Mouse (Mus musculus): ENCODE data around the gene Spcs2. TPM values are rescaled to one million over a fixed set of nuclear protein-coding genes. Genes with fewer than 3 reads are reported as not detected.
A peak's percentile ranks its signal among the peaks of the same experiment; 100 is the strongest.

Gene Spcs2
- polyA plus RNA-seq, 1 experiment from 2014 or later: 344 TPM

DNA sequence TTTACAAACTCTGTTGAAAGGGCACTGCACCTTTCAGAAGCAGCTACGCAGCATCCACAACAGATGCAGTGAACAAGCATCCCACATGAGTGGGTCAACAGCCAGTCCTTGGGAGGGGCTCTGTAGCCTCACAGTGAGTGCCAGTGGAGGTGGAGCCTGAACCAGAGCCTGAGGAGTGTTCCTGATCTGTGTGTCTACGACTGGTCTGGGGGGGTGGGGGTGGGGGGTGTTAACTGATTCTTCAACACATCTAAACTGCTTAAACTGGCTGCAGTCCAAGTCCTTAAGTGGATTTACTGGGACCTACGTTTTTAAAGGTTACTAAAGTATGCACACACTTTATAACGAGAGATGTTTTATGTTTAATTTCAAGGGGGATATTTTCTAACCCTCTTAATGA lies 26.5 kb downstream of the Spcs2 start:
- Histone ChIP-seq H3K27me3 (ENCODE audit: control insufficient read depth, insufficient read depth, low read length) (no peaks in the 10 kb centered on the region), H3K9ac (ENCODE audit: low read length) (no peak overlapping the region), H3K4me2 (ENCODE audit: low read depth, low read length, severe bottlenecking) (no peak overlapping the region), H3K4me3 (ENCODE audit: low read depth, low read length) (no peak overlapping the region), H3K9me3 (ENCODE audit: control insufficient read depth, low read length) (no peaks in the 10 kb centered on the region), H3K36me3 (ENCODE audit: control insufficient read depth, insufficient read depth, low read length) (peaks cover 6% of the 10 kb centered on the region), H3K27ac (ENCODE audit: low read depth, low read length) (no peak overlapping the region), H3K4me1 (replicated peaks; ENCODE audit: control insufficient read depth, insufficient read depth, low read length) (no peaks in the 10 kb centered on the region)
- ATAC-seq (replicated peaks; ENCODE audit: low FRiP score) (no peak), DNase-seq (ENCODE audit: low spot score) (no peak)
- WGBS: 77% methylated on average over 4 of the region's 4 CpGs

DNA sequence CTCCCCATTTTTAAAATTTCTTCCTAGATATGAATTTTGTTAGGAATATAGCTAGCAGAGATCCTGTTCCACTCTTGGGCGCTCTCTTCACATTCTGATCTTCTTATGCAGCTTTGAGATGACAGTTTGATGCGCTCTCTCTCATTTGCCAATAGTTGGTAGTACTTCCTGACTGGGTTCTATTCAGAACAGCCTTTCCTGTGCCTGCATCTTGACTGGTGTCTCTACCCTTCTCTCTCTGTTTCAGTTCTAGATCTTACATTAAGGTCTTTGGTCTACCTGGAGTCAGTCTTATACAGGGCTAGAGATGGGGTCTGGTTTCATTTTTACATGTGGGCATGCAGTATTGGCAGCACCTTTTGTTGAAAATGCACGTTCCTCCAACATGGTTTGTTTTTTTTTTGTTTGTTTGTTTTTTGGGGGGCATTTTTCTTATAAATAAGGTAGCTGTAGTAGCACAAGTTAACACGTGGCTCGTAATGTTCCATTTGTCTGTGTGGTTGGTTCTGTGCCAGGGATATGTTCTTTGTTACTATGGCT lies 28.9 kb downstream of the Spcs2 start:
- no peaks in the 10 kb centered on the region for H3K9me3 ChIP-seq (ENCODE audit: control insufficient read depth, low read length)
- H3K4me1 ChIP-seq (replicated peaks; ENCODE audit: control insufficient read depth, insufficient read depth, low read length): no peaks in the 10 kb centered on the region
- no peak overlapping the region for H3K4me2 ChIP-seq (ENCODE audit: low read depth, low read length, severe bottlenecking)
- DNase-seq (ENCODE audit: low spot score) (no peak), ATAC-seq (replicated peaks; ENCODE audit: low FRiP score) (no peak)
- H3K4me3 ChIP-seq (ENCODE audit: low read depth, low read length): no peak overlapping the region
- H3K36me3 ChIP-seq (ENCODE audit: control insufficient read depth, insufficient read depth, low read length): peaks cover 6% of the 10 kb centered on the region
- H3K27ac ChIP-seq (ENCODE audit: low read depth, low read length): no peak overlapping the region
- 89% methylated on average over 5 of the region's 5 CpGs for WGBS
- H3K27me3 ChIP-seq (ENCODE audit: control insufficient read depth, insufficient read depth, low read length): no peaks in the 10 kb centered on the region
- H3K9ac ChIP-seq (ENCODE audit: low read length): no peak overlapping the region

DNA sequence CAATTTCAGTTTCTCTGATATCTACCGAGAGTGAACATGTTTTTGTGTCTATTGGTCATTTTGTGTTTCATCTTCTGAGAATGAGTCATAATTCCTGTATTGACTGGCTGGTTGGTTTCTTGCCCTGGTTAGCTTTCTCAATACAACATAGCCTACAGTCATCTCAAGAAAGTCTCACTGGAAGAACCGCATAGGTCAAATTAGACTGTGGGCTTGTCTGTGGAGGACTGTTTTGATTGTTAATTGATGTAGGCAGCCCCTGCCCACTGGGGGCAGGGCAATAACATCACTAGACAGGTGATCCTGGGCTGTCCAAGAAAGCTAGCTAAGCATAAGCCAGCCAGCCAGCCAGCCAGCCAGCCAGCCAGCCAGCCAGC lies 29.4 kb downstream of the Spcs2 start:
- H3K27ac ChIP-seq (ENCODE audit: low read depth, low read length): no peak overlapping the region
- H3K4me2 ChIP-seq (ENCODE audit: low read depth, low read length, severe bottlenecking): no peak overlapping the region
- H3K36me3 ChIP-seq (ENCODE audit: control insufficient read depth, insufficient read depth, low read length): peaks cover 2% of the 10 kb centered on the region
- DNase-seq (ENCODE audit: low spot score): no peak
- H3K4me3 ChIP-seq (ENCODE audit: low read depth, low read length): no peak overlapping the region
- 91% methylated on average over 2 of the region's 2 CpGs for whole genome bisulfite sequencing
- H3K27me3 ChIP-seq (ENCODE audit: control insufficient read depth, insufficient read depth, low read length): no peaks in the 10 kb centered on the region
- H3K9me3 ChIP-seq (ENCODE audit: control insufficient read depth, low read length): no peaks in the 10 kb centered on the region
- ATAC-seq (replicated peaks; ENCODE audit: low FRiP score): no peak
- H3K4me1 ChIP-seq (replicated peaks; ENCODE audit: control insufficient read depth, insufficient read depth, low read length): no peaks in the 10 kb centered on the region
- no peak overlapping the region for H3K9ac ChIP-seq (ENCODE audit: low read length)

DNA sequence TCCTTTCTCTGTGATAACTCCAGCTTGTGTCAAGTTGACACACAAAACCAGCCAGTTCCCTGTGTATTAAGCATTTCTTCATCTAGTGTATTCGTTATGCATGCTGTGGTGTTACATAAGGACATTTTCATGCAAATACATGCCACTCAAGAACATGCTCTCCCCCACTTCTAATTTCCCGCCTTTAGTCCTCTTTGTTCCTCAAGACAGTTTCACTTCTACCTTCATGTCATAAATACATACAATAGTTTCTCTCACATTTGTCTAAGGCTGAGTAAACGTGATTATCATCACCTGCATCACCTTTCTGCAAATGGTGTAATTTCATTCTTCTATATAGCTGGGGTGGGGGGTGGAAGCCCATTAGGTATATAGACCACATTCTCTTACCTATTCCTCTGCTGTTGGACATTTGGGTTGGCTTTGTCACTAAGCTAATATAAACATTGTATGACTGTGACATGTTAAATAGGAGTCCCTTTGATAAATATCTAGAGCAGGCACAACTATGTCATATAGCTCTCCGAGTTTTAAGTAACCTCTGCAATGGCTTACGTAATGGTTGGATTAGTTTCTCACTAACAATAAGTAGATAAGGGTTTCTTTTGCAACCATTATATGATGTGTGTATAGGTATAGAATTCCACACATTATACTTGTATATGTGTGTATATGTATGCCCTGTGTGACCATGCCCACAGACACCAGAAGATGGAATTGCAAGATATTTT lies 30.0 kb downstream of the Spcs2 start:
- Histone ChIP-seq H3K9ac (ENCODE audit: low read length) (no peak overlapping the region), H3K9me3 (ENCODE audit: control insufficient read depth, low read length) (no peaks in the 10 kb centered on the region), H3K27me3 (ENCODE audit: control insufficient read depth, insufficient read depth, low read length) (no peaks in the 10 kb centered on the region), H3K4me2 (ENCODE audit: low read depth, low read length, severe bottlenecking) (no peak overlapping the region), H3K4me1 (replicated peaks; ENCODE audit: control insufficient read depth, insufficient read depth, low read length) (no peaks in the 10 kb centered on the region), H3K4me3 (ENCODE audit: low read depth, low read length) (no peak overlapping the region), H3K36me3 (ENCODE audit: control insufficient read depth, insufficient read depth, low read length) (no peaks in the 10 kb centered on the region; the same call in 1 of the 2 replicates), H3K27ac (ENCODE audit: low read depth, low read length) (no peak overlapping the region)
- ATAC-seq (replicated peaks; ENCODE audit: low FRiP score) (no peak), DNase-seq (ENCODE audit: low spot score) (no peak)
- WGBS: 85% methylated on average over 5 of the region's 5 CpGs

DNA sequence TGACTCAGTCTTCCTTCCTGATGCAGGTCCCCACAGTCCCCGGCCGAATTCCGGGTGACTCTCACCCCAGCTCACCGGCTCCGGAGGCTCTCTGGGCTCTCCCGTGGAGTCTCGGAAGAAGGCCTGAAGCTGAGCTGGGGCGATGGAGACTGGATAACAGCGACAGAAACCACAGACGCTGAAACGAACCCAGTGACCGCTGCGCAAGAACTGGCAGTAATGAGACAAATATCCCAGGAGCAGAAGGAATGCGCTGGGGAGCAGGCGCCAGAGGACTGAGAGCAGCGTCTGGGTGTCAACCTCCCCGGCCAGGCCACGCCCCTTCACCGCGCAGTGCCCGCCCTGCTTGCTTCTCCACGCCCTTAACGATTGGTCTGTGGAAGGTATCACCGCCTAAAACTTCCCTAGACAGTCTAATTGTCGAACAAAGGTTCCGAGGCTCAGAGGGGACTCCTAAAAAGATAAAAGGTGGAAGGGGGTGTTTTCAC lies 35.1 kb downstream of the Spcs2 start, which contains the start of gene Neu3:
Gene Neu3 (minus strand): TSS at position 335 of the 488 bp plus-strand sequence.
- H3K9me3 ChIP-seq (ENCODE audit: control insufficient read depth, low read length): no peaks in the 10 kb centered on the region
- no peaks in the 10 kb centered on the region for H3K4me1 ChIP-seq (replicated peaks; ENCODE audit: control insufficient read depth, insufficient read depth, low read length)
- ATAC-seq (replicated peaks; ENCODE audit: low FRiP score) (peak; percentile 97), DNase-seq (ENCODE audit: low spot score) (peak; percentile 94)
- peak within 1 kb of the TSS; percentile 66 for H3K9ac ChIP-seq (ENCODE audit: low read length)
- H3K4me3 ChIP-seq (ENCODE audit: low read depth, low read length): peak within 1 kb of the TSS; percentile 38
- peak within 1 kb of the TSS; percentile 58 for H3K4me2 ChIP-seq (ENCODE audit: low read depth, low read length, severe bottlenecking)
- no peaks in the 10 kb centered on the region for H3K36me3 ChIP-seq (ENCODE audit: control insufficient read depth, insufficient read depth, low read length)
- H3K27me3 ChIP-seq (ENCODE audit: control insufficient read depth, insufficient read depth, low read length): no peaks in the 10 kb centered on the region
- no peak within 1 kb of the TSS for H3K27ac ChIP-seq (ENCODE audit: low read depth, low read length)
- WGBS: under 1% methylated on average over 26 of the region's 26 CpGs

DNA sequence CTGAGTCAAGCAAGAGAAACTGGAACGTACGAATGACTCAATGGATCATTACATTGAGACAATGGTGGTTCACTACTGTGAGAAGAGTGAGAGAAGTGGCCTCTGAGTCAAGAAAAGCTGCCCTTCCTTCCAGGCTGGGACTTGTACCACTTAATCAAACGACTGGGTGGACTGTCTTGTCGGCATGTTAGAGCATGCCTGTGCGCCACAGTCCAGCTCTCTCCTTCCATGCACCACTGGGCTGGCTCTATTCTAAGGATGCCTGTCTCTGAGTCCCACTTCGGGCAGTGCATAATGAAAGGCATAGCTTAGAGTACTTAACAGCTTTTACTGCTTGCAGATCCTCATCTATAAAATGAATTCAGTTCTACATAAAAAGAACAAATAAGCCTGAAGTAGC lies 37.2 kb downstream of the Spcs2 start:
- 81% methylated on average over 6 of the region's 6 CpGs for WGBS
- no peak for ATAC-seq (replicated peaks; ENCODE audit: low FRiP score)
- H3K4me3 ChIP-seq (ENCODE audit: low read depth, low read length): no peak overlapping the region

DNA sequence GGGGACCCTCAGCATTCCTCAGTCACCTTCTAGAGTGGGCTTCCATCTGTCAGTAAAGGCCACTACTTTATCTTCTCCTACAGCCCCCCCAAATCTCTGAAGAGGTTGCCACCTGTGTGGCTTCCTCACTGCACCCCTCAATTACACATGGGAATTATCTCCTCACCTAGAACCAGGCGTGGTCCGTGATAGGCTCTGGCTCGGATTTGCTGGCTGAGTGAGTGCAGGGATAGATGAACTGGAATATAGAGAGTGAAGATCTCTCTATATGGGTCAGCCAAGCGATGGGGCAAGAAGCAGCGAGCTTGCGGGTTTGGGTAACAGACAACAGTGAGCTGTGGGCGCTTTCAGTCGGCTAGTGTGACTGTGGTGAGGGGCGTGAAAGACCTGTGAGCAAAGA lies 37.8 kb downstream of the Spcs2 start:
- Histone ChIP-seq H3K9me3 (ENCODE audit: control insufficient read depth, low read length) (no peaks in the 10 kb centered on the region), H3K4me2 (ENCODE audit: low read depth, low read length, severe bottlenecking) (no peak overlapping the region), H3K4me1 (replicated peaks; ENCODE audit: control insufficient read depth, insufficient read depth, low read length) (no peaks in the 10 kb centered on the region), H3K27me3 (ENCODE audit: control insufficient read depth, insufficient read depth, low read length) (no peaks in the 10 kb centered on the region), H3K36me3 (ENCODE audit: control insufficient read depth, insufficient read depth, low read length) (no peaks in the 10 kb centered on the region), H3K4me3 (ENCODE audit: low read depth, low read length) (no peak overlapping the region), H3K9ac (ENCODE audit: low read length) (no peak overlapping the region), H3K27ac (ENCODE audit: low read depth, low read length) (no peak overlapping the region)
- WGBS: 89% methylated on average over 9 of the region's 9 CpGs
- DNase-seq (ENCODE audit: low spot score) (no peak), ATAC-seq (replicated peaks; ENCODE audit: low FRiP score) (no peak)

More for the DNA sequence above, 37.2 kb downstream of the Spcs2 start:
- Histone ChIP-seq H3K27me3 (ENCODE audit: control insufficient read depth, insufficient read depth, low read length) (no peaks in the 10 kb centered on the region), H3K27ac (ENCODE audit: low read depth, low read length) (no peak overlapping the region), H3K9me3 (ENCODE audit: control insufficient read depth, low read length) (no peaks in the 10 kb centered on the region), H3K4me1 (replicated peaks; ENCODE audit: control insufficient read depth, insufficient read depth, low read length) (no peaks in the 10 kb centered on the region), H3K4me2 (ENCODE audit: low read depth, low read length, severe bottlenecking) (no peak overlapping the region), H3K36me3 (ENCODE audit: control insufficient read depth, insufficient read depth, low read length) (no peaks in the 10 kb centered on the region), H3K9ac (ENCODE audit: low read length) (no peak overlapping the region)
- no peak for DNase-seq (ENCODE audit: low spot score)

DNA sequence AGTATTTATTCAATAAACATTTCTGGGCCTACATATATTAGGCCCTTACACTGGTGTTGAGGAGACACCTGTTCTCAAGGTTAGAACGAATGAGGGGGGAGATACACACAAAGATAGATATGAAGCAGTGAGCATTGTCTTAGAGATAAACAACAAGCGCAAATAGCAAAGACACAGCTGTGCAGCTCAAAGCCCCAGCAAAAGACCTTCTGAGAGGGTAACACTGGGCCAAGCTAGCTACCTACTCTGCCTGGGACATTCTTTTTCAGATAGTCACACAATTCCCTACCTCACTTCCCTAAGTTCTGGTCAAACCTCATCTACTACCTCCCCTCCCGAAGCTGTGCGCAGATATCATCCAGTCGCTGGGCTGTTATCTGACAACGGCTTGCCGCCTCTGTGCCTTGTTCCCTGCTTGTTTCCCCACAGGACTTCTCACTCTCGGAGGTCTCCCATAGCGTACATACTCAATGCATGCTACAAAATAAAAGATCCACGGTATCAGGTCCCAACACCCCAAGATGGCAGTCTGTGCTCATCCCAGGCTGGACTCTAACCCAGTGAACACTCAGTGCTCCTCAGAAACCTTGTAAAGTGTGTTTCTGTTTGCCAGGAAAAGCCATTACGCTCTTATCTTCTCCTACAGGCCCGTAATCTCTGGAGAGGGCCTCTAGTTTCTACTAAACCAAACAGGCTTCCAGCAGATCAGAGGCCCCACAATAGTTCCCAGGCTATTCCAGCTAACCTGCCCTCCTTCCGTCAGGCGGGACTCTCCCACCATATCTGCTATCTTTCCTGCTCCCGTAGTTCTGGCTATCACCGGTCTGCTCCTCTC lies 38.4 kb downstream of the Spcs2 start:
- no peaks in the 10 kb centered on the region for H3K36me3 ChIP-seq (ENCODE audit: control insufficient read depth, insufficient read depth, low read length)
- no peak overlapping the region for H3K4me2 ChIP-seq (ENCODE audit: low read depth, low read length, severe bottlenecking)
- WGBS: 90% methylated on average over 16 of the region's 16 CpGs
- no peaks in the 10 kb centered on the region for H3K27me3 ChIP-seq (ENCODE audit: control insufficient read depth, insufficient read depth, low read length)
- no peak for DNase-seq (ENCODE audit: low spot score)
- no peak overlapping the region for H3K4me3 ChIP-seq (ENCODE audit: low read depth, low read length)
- H3K9me3 ChIP-seq (ENCODE audit: control insufficient read depth, low read length): no peaks in the 10 kb centered on the region
- no peak for ATAC-seq (replicated peaks; ENCODE audit: low FRiP score)
- no peak overlapping the region for H3K27ac ChIP-seq (ENCODE audit: low read depth, low read length)
- no peak overlapping the region for H3K9ac ChIP-seq (ENCODE audit: low read length)
- no peaks in the 10 kb centered on the region for H3K4me1 ChIP-seq (replicated peaks; ENCODE audit: control insufficient read depth, insufficient read depth, low read length)

Data from forebrain, embryonic 11.5 days (tissue).